In genomic region chr3:143569930-143570329, GRCm38 (mm10) we compare ENCODE assay signal across 18 mouse cellular contexts.
"Had no signal": no experiment of that assay in that cellular context is flagged by ENCODE, and none has a peak within 500 bp of the region (broad histone marks: within the 10 kb centered on the region; RNA-seq: fewer than 3 reads in every experiment).

No protein-coding gene starts in this region.

- H3K36me3 ChIP-seq: liver, embryonic 13.5 days; lung, embryonic 15.5 days; midbrain, embryonic 12.5 days; stomach, embryonic 15.5 days had no signal

- DNase-seq: kidney, adult 9 months; kidney, postnatal 10 days; kidney, postnatal 4 days; left cerebral cortex, postnatal 4 days; liver; liver, embryonic 13.5 days; liver, postnatal 0 days; lung, postnatal 14 days; right cerebral cortex, postnatal 14 days; thymus, adult 2 months; thymus, postnatal 25 days had no signal

- H3K27me3 ChIP-seq: liver, embryonic 13.5 days; lung, embryonic 15.5 days; midbrain, embryonic 12.5 days; stomach, embryonic 15.5 days had no signal

- H3K4me1 ChIP-seq: liver, embryonic 13.5 days; lung, embryonic 15.5 days; stomach, embryonic 15.5 days had no signal

- H3K9ac ChIP-seq: liver, embryonic 13.5 days; liver, postnatal 0 days; lung, embryonic 15.5 days; midbrain, embryonic 12.5 days; stomach, embryonic 15.5 days had no signal

- H3K9me3 ChIP-seq: liver, embryonic 13.5 days; lung, embryonic 15.5 days; midbrain, embryonic 12.5 days; stomach, embryonic 15.5 days had no signal

- H3K4me2 ChIP-seq: liver, embryonic 13.5 days; lung, embryonic 15.5 days; midbrain, embryonic 12.5 days; stomach, embryonic 15.5 days had no signal

- ATAC-seq: intestine, postnatal 0 days; liver, postnatal 0 days; midbrain, embryonic 16.5 days had no signal

- H3K27ac ChIP-seq: layer of hippocampus, adult 2 months; liver, embryonic 13.5 days; lung, embryonic 15.5 days; macrophage; midbrain, embryonic 12.5 days; stomach, embryonic 15.5 days had no signal

- H3K4me3 ChIP-seq: layer of hippocampus, adult 2 months; liver, embryonic 13.5 days; lung, embryonic 15.5 days; midbrain, embryonic 12.5 days; stomach, embryonic 15.5 days had no signal
